Mouse (Mus musculus) embryonic facial prominence, embryonic 14.5 days (tissue): ENCODE data around the gene Prep. TPM values are rescaled to one million over a fixed set of nuclear protein-coding genes. Genes with fewer than 3 reads are reported as not detected.

Experiments used
- ATAC-seq: fragments of 200-750 bp; cut with Nextera tagmentation; 2 replicates; pipeline ENCODE4 v1.8.0; 2017; ENCODE audit warnings: low read depth, moderate number of reproducible peaks, moderate TSS enrichment
- DNase-seq: peaks from one replicate; pipeline ENCODE4 v3.0.0-alpha.2; 2015; ENCODE audit warnings: low spot score
- H3K27ac ChIP-seq: fragments of 300-500 bp; sonication (generic); replicated peaks from 2 replicates; pipeline ENCODE4 v1.5.1; 2014; ENCODE audit warnings: low read depth, mild to moderate bottlenecking, low read length, moderate library complexity
- H3K27me3 ChIP-seq: fragments of 300-500 bp; sonication (generic); replicated peaks from 2 replicates; pipeline ENCODE4 v1.6.1; 2014; ENCODE audit warnings: low read length; ENCODE audit not compliant: control insufficient read depth, insufficient read depth
- H3K36me3 ChIP-seq: fragments of 300-500 bp; sonication (generic); 2 replicates; pipeline ENCODE4 v1.6.1; 2014; ENCODE audit warnings: low read length, mixed read lengths; ENCODE audit not compliant: control insufficient read depth, insufficient read depth
- H3K4me1 ChIP-seq: fragments of 300-500 bp; sonication (generic); 2 replicates; pipeline ENCODE4 v1.6.1; 2014; ENCODE audit warnings: antibody characterized with exemption, low read length; ENCODE audit not compliant: control insufficient read depth, insufficient read depth
- H3K4me2 ChIP-seq: fragments of 300-500 bp; sonication (generic); 2 replicates; pipeline ENCODE4 v1.6.1; 2014; ENCODE audit warnings: low read depth, mild to moderate bottlenecking, low read length, moderate library complexity, mixed read lengths
- H3K4me3 ChIP-seq: fragments of 300-500 bp; sonication (generic); 2 replicates; pipeline ENCODE4 v1.5.1; 2014; ENCODE audit warnings: low read depth, mild to moderate bottlenecking, low read length
- H3K9ac ChIP-seq: fragments of 300-500 bp; sonication (generic); 2 replicates; pipeline ENCODE4 v1.6.1; 2014; ENCODE audit warnings: low read depth, mild to moderate bottlenecking, low read length, moderate library complexity, mixed read lengths
- H3K9me3 ChIP-seq: fragments of 300-500 bp; sonication (generic); 2 replicates; pipeline ENCODE4 v1.6.1; 2016; ENCODE audit warnings: low read length; ENCODE audit not compliant: control insufficient read depth
- WGBS: fragments of 180-500 bp; shearing (Covaris S2); extraction: QIAGEN DNeasy Blood & Tissue Kit; methylation state at CpG from one replicate; pipeline ENCODE4 v1.1.7; 2014; 5-methylcytosine and 5-hydroxymethylcytosine counted together
- polyA plus RNA-seq: library from polyadenylated mRNA; unstranded; fragments of >200 nt; fragmentation: Nextera tagmentation; extraction: Ambion mirVana; gene quantifications from 2 replicates; pipeline ENCODE4 v1.2.1, GENCODE M21; 2014

Prep gene
- polyA plus RNA-seq, 1 experiment from 2014 or later = 19.0 TPM

DNA sequence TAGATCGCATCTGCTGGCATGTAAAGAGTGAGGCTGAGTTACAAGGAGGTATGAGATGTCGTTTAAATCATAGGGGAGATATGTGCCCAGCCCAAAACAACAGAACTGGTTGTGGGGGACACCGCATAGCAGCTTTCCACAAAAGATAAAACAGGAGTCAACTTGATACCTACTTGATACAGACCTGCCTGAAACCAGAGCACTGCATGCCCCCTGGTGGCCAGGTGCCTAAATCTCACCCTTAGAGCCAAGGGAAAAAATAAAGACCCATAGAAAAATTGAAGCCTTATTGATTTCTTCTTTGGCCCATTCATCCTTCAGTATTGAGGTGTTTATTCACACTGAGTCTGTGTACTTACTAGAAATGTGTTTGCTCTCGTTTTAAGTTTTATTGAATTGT, 65.4 kb downstream of the Prep start:
- H3K9me3 ChIP-seq = no peaks in the 10 kb centered on the region
- H3K4me1 ChIP-seq = no peaks in the 10 kb centered on the region
- ATAC-seq (no peak), DNase-seq (peak; percentile 10)
- no peak overlapping the region for H3K4me3 ChIP-seq
- 73% methylated on average over 4 of the region's 4 CpGs for WGBS
- H3K36me3 ChIP-seq = peaks cover 9% of the 10 kb centered on the region; the same call in 1 of the 2 replicates
- no peak overlapping the region for H3K9ac ChIP-seq
- H3K27ac ChIP-seq = no peak overlapping the region
- no peaks in the 10 kb centered on the region for H3K27me3 ChIP-seq
- no peak overlapping the region for H3K4me2 ChIP-seq

GRCm38 (mm10) chr10:45136806-45137205, 69.8 kb downstream of the Prep start:
- Histone ChIP-seq H3K27me3 (no peaks in the 10 kb centered on the region), H3K4me1 (no peaks in the 10 kb centered on the region), H3K9me3 (no peaks in the 10 kb centered on the region), H3K27ac (no peak overlapping the region), H3K36me3 (no peaks in the 10 kb centered on the region), H3K4me2 (no peak overlapping the region), H3K4me3 (no peak overlapping the region), H3K9ac (no peak overlapping the region)
- 83% methylated on average over 7 of the region's 7 CpGs for WGBS
- ATAC-seq (no peak), DNase-seq (no peak)

DNA sequence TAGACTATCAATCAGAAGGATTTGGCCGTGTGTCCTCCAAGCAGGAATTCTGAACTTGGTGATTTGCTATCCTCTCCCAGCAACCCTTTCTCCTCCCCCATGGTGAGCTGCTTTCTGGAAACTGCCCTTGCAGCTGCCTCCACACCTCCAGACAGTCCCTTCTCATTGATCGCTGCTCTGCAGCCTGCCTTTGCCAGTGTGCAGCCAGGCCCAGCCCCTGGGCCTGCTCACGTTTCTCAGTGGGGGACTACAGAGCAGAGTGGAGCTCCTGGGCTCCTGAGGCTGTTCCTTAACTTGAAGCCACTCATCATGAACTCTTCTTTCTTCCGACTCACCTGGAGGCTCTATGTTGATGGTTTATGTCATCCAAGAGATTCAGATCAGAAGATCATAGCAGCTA, 72.9 kb downstream of the Prep start:
- H3K4me2 ChIP-seq = no peak overlapping the region
- ATAC-seq (no peak), DNase-seq (no peak)
- WGBS = 60% methylated on average over 4 of the region's 4 CpGs
- H3K4me1 ChIP-seq = no peaks in the 10 kb centered on the region
- no peak overlapping the region for H3K4me3 ChIP-seq
- no peak overlapping the region for H3K9ac ChIP-seq
- H3K27me3 ChIP-seq = no peaks in the 10 kb centered on the region
- H3K27ac ChIP-seq = no peak overlapping the region
- H3K9me3 ChIP-seq = no peaks in the 10 kb centered on the region
- no peaks in the 10 kb centered on the region for H3K36me3 ChIP-seq

- ATAC-seq = no peak
- DNase-seq = no peak
- Histone ChIP-seq H3K9ac (no peak overlapping the region), H3K27me3 (no peaks in the 10 kb centered on the region), H3K9me3 (no peaks in the 10 kb centered on the region), H3K36me3 (no peaks in the 10 kb centered on the region), H3K4me3 (no peak overlapping the region), H3K4me2 (no peak overlapping the region), H3K4me1 (no peaks in the 10 kb centered on the region), H3K27ac (no peak overlapping the region)
- 76% methylated on average over 7 of the region's 7 CpGs for WGBS
These were observed 73.6 kb downstream of the Prep start for GRCm38 (mm10) chr10:45140474-45141212.

- 70% methylated on average over 5 of the region's 5 CpGs for WGBS
- no peaks in the 10 kb centered on the region for H3K27me3 ChIP-seq
- H3K4me1 ChIP-seq = no peaks in the 10 kb centered on the region
- H3K9ac ChIP-seq = no peak overlapping the region
- H3K4me3 ChIP-seq = no peak overlapping the region
- H3K27ac ChIP-seq = no peak overlapping the region
- ATAC-seq (no peak), DNase-seq (no peak)
- no peaks in the 10 kb centered on the region for H3K36me3 ChIP-seq
- no peaks in the 10 kb centered on the region for H3K9me3 ChIP-seq
- H3K4me2 ChIP-seq = no peak overlapping the region
These were observed 75.4 kb downstream of the Prep start for GRCm38 (mm10) chr10:45142359-45142758.

DNA sequence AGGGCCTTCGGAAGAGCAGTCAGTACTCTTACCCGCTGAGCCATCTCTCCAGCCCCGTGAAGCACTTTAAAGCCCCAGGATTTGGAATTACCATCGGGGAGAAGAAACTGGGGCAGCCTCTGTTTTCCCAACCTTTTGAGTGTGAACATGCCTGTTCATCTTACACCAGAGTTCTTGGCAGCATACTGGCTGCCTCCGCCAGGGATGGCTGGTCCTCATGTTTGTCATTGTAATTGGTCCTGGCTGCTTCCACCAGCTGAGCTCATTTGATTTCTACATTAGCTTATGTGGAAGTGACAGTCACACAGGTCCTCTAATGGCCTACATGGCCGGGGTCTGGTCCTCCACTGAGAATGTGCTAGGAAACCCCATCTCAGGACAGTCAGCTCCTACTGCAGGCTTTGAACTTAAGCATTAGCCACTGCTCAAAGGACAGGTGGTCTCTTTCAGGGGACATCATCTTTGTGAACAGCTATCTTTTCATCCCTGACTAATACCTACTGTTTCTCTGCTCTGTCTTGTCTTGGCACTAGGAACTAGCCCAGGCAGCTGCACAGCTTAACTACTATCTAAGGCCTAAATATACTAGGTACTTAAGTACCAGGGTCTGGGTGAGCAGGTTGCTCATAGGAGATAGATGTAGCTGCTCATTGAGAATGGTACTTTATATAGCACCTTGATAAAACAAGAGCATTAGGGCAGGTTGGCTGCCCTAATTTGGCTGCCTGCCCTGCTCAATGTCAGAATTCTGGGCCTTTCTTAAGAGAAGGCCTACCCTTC, 77.2 kb downstream of the Prep start:
- Histone ChIP-seq H3K4me1 (no peaks in the 10 kb centered on the region), H3K27me3 (no peaks in the 10 kb centered on the region), H3K27ac (no peak overlapping the region), H3K9me3 (no peaks in the 10 kb centered on the region), H3K9ac (no peak overlapping the region), H3K4me3 (no peak overlapping the region), H3K4me2 (no peak overlapping the region), H3K36me3 (peaks cover 14% of the 10 kb centered on the region)
- WGBS = 93% methylated on average over 6 of the region's 6 CpGs
- ATAC-seq (no peak), DNase-seq (no peak)

DNA sequence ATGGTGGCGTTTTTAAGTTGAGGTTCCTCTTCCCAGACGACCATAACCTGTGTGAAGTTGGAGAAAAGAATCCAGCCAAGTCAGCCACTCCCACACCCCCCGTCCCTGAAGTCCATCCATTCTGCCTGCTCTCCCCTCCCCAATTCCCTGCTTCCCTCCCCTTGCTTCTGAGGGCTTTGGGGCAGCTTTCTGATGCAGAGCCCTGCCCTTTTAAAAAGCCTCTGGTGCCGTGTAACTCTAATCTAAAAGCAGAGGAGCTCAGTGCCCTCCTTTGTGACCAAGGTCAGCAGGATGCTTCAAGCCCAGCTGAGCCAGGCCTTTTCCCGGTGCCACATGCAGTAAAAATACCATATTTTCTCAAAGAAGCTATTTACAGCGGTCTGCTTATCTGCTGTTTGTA, 79.8 kb downstream of the Prep start:
- ATAC-seq (no peak), DNase-seq (no peak)
- H3K36me3 ChIP-seq = peaks cover 34% of the 10 kb centered on the region
- no peak overlapping the region for H3K9ac ChIP-seq
- no peak overlapping the region for H3K27ac ChIP-seq
- no peak overlapping the region for H3K4me2 ChIP-seq
- WGBS = 41% methylated on average over 6 of the region's 6 CpGs
- H3K4me1 ChIP-seq = no peaks in the 10 kb centered on the region
- H3K4me3 ChIP-seq = no peak overlapping the region
- H3K9me3 ChIP-seq = no peaks in the 10 kb centered on the region
- no peaks in the 10 kb centered on the region for H3K27me3 ChIP-seq

GRCm38 (mm10) chr10:45151137-45151536, 84.1 kb downstream of the Prep start:
- Histone ChIP-seq H3K27me3 (no peaks in the 10 kb centered on the region), H3K9ac (no peak overlapping the region)
- whole genome bisulfite sequencing = 70% methylated on average over 5 of the region's 5 CpGs

More at GRCm38 (mm10) chr10:45151137-45151536, 84.1 kb downstream of the Prep start:
- DNase-seq (no peak), ATAC-seq (no peak)
- H3K27ac ChIP-seq = no peak overlapping the region
- peaks cover 76% of the 10 kb centered on the region for H3K36me3 ChIP-seq
- no peaks in the 10 kb centered on the region for H3K4me1 ChIP-seq
- H3K4me2 ChIP-seq = no peak overlapping the region
- H3K4me3 ChIP-seq = no peak overlapping the region
- H3K9me3 ChIP-seq = no peaks in the 10 kb centered on the region
